Mouse (Mus musculus): ENCODE measurements around the gene Acsl4. TPM values are rescaled to one million over a fixed set of nuclear protein-coding genes. Genes with fewer than 3 reads are reported as not detected.

Gene Acsl4
- total and polyA plus RNA-seq, 2 experiments, result 6.0 to 38.3 TPM

- H3K79me2 ChIP-seq (ENCODE audit: control insufficient read depth, insufficient read depth, low read length), result no peaks in the 10 kb centered on the region
- H3K27me3 ChIP-seq (ENCODE audit: control insufficient read depth, insufficient read depth, low read length), result peaks cover 4% of the 10 kb centered on the region; the same call in 1 of the 2 replicates
- no peak overlapping the region for H3K9ac ChIP-seq (ENCODE audit: low read depth, low read length)
- no peaks in the 10 kb centered on the region for H3K36me3 ChIP-seq (ENCODE audit: control insufficient read depth, insufficient read depth, low read length)
- WGBS, result 32% methylated on average over 2 of the region's 2 CpGs
- H3K27ac ChIP-seq (replicated peaks; ENCODE audit: insufficient read depth, low read depth, low read length), result no peak overlapping the region
- no peak for DNase-seq (ENCODE audit: extremely low read depth, low read depth, low spot score)
- no peaks in the 10 kb centered on the region for H3K4me1 ChIP-seq (ENCODE audit: control insufficient read depth, insufficient read depth, low read length)
- no peak for TF ChIP-seq CTCF (IDR thresholded peaks at IDR 0.05; ENCODE audit: low read depth, low read length)
- TF ChIP-seq POLR2A (IDR thresholded peaks at IDR 0.05; ENCODE audit: extremely low read depth, insufficient read depth, low read length), result no peak
- H3K4me3 ChIP-seq (ENCODE audit: insufficient read depth, low read depth, low read length), result no peak overlapping the region
Observed at GRCm38 (mm10) chrX:142303456-142303855, 86.9 kb downstream of the Acsl4 start.

- no peak for TF ChIP-seq POLR2A (IDR thresholded peaks at IDR 0.05; ENCODE audit: extremely low read depth, insufficient read depth, low read length)
- H3K9ac ChIP-seq (ENCODE audit: low read depth, low read length), result no peak overlapping the region
- H3K4me1 ChIP-seq (ENCODE audit: control insufficient read depth, insufficient read depth, low read length), result no peaks in the 10 kb centered on the region
- no peaks in the 10 kb centered on the region for H3K27me3 ChIP-seq (ENCODE audit: control insufficient read depth, insufficient read depth, low read length)
- DNase-seq (ENCODE audit: extremely low read depth, low read depth, low spot score), result no peak
- H3K4me3 ChIP-seq (ENCODE audit: insufficient read depth, low read depth, low read length), result no peak overlapping the region
- H3K79me2 ChIP-seq (ENCODE audit: control insufficient read depth, insufficient read depth, low read length), result no peaks in the 10 kb centered on the region
- WGBS, result 59% methylated on average over 5 of the region's 5 CpGs
- H3K36me3 ChIP-seq (ENCODE audit: control insufficient read depth, insufficient read depth, low read length), result no peaks in the 10 kb centered on the region
- no peak overlapping the region for H3K27ac ChIP-seq (replicated peaks; ENCODE audit: insufficient read depth, low read depth, low read length)
Observed at GRCm38 (mm10) chrX:142285905-142286304, 104.4 kb downstream of the Acsl4 start.

DNA sequence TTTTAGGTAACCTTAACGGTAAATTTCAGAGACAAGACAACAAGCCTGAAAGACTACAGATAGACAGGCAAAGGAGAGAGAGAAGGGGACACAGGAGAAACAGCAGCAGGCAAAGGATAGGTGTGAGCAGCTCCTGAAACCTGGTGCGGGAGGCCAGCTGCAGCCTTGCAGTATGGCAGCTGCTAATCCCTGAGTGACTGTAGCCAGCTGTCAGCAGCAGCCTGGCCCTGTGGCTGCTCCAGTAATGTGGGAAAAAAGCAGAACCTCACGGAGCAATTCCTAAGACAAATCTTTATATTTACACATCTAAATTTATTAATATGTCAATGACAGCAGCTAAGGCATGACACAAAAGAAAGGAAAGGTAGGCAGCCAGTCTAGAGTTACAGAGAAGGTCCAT is 113.8 kb downstream of the Acsl4 start:
- no peak overlapping the region for H3K4me3 ChIP-seq (ENCODE audit: insufficient read depth, low read depth, low read length)
- TF ChIP-seq POLR2A (IDR thresholded peaks at IDR 0.05; ENCODE audit: extremely low read depth, insufficient read depth, low read length), result no peak
- no peak for TF ChIP-seq CTCF (IDR thresholded peaks at IDR 0.05; ENCODE audit: low read depth, low read length)
- no peaks in the 10 kb centered on the region for H3K27me3 ChIP-seq (ENCODE audit: control insufficient read depth, insufficient read depth, low read length)
- H3K79me2 ChIP-seq (ENCODE audit: control insufficient read depth, insufficient read depth, low read length), result no peaks in the 10 kb centered on the region
- 67% methylated on average over 3 of the region's 3 CpGs for WGBS
- no peak overlapping the region for H3K27ac ChIP-seq (replicated peaks; ENCODE audit: insufficient read depth, low read depth, low read length)
- no peaks in the 10 kb centered on the region for H3K36me3 ChIP-seq (ENCODE audit: control insufficient read depth, insufficient read depth, low read length)
- DNase-seq (ENCODE audit: extremely low read depth, low read depth, low spot score), result no peak
- H3K4me1 ChIP-seq (ENCODE audit: control insufficient read depth, insufficient read depth, low read length), result no peaks in the 10 kb centered on the region
- H3K9ac ChIP-seq (ENCODE audit: low read depth, low read length), result no peak overlapping the region

GRCm38 (mm10) chrX:142276031-142276430 is 114.3 kb downstream of the Acsl4 start:
- Histone ChIP-seq H3K27ac (replicated peaks; ENCODE audit: insufficient read depth, low read depth, low read length) (no peak overlapping the region), H3K4me1 (ENCODE audit: control insufficient read depth, insufficient read depth, low read length) (no peaks in the 10 kb centered on the region), H3K27me3 (ENCODE audit: control insufficient read depth, insufficient read depth, low read length) (no peaks in the 10 kb centered on the region), H3K4me3 (ENCODE audit: insufficient read depth, low read depth, low read length) (no peak overlapping the region), H3K36me3 (ENCODE audit: control insufficient read depth, insufficient read depth, low read length) (no peaks in the 10 kb centered on the region), H3K9ac (ENCODE audit: low read depth, low read length) (no peak overlapping the region), H3K79me2 (ENCODE audit: control insufficient read depth, insufficient read depth, low read length) (no peaks in the 10 kb centered on the region)
- DNase-seq (ENCODE audit: extremely low read depth, low read depth, low spot score), result no peak
- WGBS, result 71% methylated on average over 3 of the region's 3 CpGs
- TF ChIP-seq POLR2A (IDR thresholded peaks at IDR 0.05; ENCODE audit: extremely low read depth, insufficient read depth, low read length), result no peak
- no peak for TF ChIP-seq CTCF (IDR thresholded peaks at IDR 0.05; ENCODE audit: low read depth, low read length)

Other genes starting within 250 kb of the Acsl4 start
- not detected in 2 replicates for gene Gucy2f, start 193.6 kb downstream of the Acsl4 start, total RNA-seq (2014; rRNA removed)
- not detected in 2 replicates for gene Gucy2f, start 193.6 kb downstream of the Acsl4 start, polyA plus RNA-seq (2012; rRNA removed)
- gene Nxt2, start 163.8 kb downstream of the Acsl4 start, total RNA-seq (2014; rRNA removed), result 29.0 and 31.9 TPM in 2 replicates
- gene Nxt2, start 163.8 kb downstream of the Acsl4 start, polyA plus RNA-seq (2012; rRNA removed), result 4.4 and 6.1 TPM in 2 replicates
- gene Kcne1l, start 84.2 kb downstream of the Acsl4 start, total RNA-seq (2014; rRNA removed), result not detected in 2 replicates
- gene Kcne1l, start 84.2 kb downstream of the Acsl4 start, polyA plus RNA-seq (2012; rRNA removed), result 0.11 TPM in 1 of 2 replicates, not detected in the other

All from liver, adult 2 months (tissue).